Mouse (Mus musculus) brain, embryonic 14.5 days (tissue): ENCODE measurements around the gene Hes1.

ENCODE experiments used
- CTCF ChIP-seq: fragments of 200-500 bp; IDR thresholded peaks from 2 replicates; pipeline ENCODE4 v1.5.1; 2012; ENCODE audit warnings: inconsistent platforms, mild to moderate bottlenecking, moderate library complexity, borderline replicate concordance; ENCODE audit not compliant: insufficient read depth, insufficient read length; ENCODE audit errors: extremely low read depth
- POLR2A ChIP-seq: fragments of 200-500 bp; IDR thresholded peaks from 2 replicates; pipeline ENCODE4 v1.6.1; 2012; ENCODE audit warnings: mild to moderate bottlenecking, inconsistent platforms, borderline replicate concordance; ENCODE audit not compliant: poor library complexity, insufficient read depth, insufficient read length, severe bottlenecking; ENCODE audit errors: extremely low read depth

DNA sequence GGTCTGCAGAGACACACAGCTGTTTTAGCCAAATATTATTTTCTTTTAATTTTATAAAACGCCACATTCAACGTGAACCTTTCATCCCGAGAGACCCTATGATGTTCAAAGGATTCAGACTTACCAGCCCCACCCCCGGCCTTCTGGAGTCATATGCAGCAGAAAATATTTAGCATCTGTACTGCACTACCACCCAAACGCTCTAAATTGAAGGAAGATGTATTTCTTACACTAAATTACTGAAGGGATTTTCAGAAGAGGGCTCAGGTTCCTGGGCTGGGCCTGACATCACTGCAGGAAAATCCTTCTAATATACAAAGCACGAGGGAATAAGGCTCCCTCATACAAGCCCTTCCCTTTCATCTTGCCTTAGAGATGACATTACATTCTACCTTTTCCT lies 39.3 kb downstream of the Hes1 start:
- TF ChIP-seq POLR2A (no peak), CTCF (no peak)
